Mouse (Mus musculus) left cerebral cortex, adult 2 months (tissue): ENCODE measurements around the gene Fam221a. TPM values are rescaled to one million over a fixed set of nuclear protein-coding genes. Genes with fewer than 3 reads are reported as not detected.

Source experiments
- DNase-seq, 2 experiments: peaks; one replicate each; pipeline ENCODE4 v3.0.0; 2021 to 2022; ENCODE audit warnings: low spot score in 2 of 2, mixed read lengths in 1 of 2; ENCODE audit errors: extremely low spot score in 1 of 2
- H3K27ac ChIP-seq: fragments of 200-600 bp; 2 replicates; pipeline ENCODE4 v1.8.1; 2022
- H3K4me3 ChIP-seq: fragments of 200-600 bp; 2 replicates; pipeline ENCODE4 v1.8.1; 2022
- CTCF ChIP-seq: fragments of 200-600 bp; IDR thresholded peaks from 2 replicates; pipeline ENCODE4 v1.8.1; 2022; ENCODE audit warnings: antibody characterized with exemption, mild to moderate bottlenecking, moderate library complexity
- intact Hi-C: fragments of 180-260 bp; cut with DNase I; formaldehyde crosslinking; loops from one replicate; pipeline ENCODE4 v1.15.1; 2025
- total RNA-seq, 2 experiments: library from RNA; stranded (reverse); gene quantifications; 2 replicates each; pipeline ENCODE4 v1.2.3; 2021

The Fam221a gene
- total RNA-seq, 2 experiments from 2014 or later: 1.2 to 1.4 TPM

DNA sequence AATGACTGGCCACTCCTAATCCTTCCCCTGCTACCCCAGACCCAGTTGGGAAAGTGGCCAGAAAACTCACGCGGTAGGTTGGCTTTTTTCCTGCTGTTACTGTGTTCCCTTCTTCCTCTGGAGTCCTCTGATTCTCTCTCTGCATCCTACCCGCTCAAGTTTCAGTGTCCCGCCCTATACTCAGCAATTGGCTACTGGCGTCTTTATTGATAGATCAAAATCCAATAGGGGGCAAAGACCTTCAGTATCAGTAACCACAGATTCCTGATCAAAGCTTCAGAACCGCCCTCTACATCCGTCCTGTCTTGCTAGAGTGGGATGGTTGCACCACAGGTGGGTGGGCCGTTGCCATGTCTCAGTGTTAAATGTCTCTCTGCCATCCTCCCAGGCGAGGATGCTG, 29.0 kb upstream of the Fam221a start:
- H3K27ac ChIP-seq: no peak overlapping the region
- no peak for DNase-seq
- intact Hi-C loops: no loop called here
- no peak overlapping the region for H3K4me3 ChIP-seq
- TF ChIP-seq CTCF: no peak

DNA sequence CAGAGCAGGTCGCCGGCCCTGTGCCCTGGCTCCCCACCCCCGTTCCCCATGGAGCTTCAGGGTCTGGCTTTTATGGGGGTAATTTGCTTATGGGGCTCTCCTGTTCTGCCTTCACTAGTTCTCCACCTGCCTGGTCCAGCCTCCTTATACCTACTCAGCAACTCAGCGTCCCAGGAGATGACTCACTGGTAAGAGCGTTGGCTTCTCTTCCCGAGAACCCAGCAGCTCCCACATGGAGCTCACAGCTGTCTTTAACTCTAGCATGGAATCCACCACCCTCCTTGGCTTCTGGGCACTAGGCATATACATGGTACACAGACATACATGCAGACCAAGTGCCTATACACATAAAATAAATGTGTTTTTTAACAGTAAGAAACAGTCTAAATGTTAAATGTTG, 28.4 kb upstream of the Fam221a start:
- no peak for TF ChIP-seq CTCF
- H3K27ac ChIP-seq: no peak overlapping the region
- intact Hi-C loops: no loop called here
- peak in 1 of 2 experiments; percentile 16 for DNase-seq
- H3K4me3 ChIP-seq: no peak overlapping the region

DNA sequence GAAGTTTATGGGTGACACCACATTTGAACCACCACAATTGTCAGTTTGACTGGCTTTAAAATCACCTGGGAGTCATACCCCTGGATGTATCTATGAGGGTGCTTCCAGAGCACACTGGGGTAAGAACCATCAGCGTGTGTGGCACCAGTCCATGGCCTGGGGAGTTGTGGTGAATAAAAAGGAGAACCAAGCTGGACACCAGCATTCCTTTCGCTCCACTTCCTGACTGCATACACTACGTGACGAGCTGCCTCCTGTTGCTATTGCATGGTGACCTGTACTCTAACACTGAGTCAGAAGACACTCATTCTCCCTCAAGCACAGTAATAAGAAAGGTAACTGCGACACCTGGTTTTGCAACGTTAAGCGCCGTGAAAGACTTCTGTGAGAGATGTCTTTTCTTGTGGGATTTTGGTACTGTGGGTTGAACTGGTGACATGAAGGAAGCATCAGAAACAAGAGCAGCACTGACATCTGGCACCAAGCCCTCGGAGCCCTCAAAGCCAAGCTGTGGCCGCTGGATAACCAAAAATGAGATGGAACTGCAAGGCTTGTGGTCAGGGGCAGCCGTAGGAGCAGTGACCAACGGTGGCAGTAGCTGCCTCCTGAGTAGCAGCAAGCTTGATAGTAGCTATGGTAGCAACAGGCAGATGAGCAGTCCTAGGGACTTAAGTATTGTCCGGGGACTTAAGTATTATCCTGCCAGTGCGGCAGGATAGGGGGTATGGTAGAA, 23.6 kb upstream of the Fam221a start:
- intact Hi-C loops: no loop called here
- H3K4me3 ChIP-seq: no peak overlapping the region

DNA sequence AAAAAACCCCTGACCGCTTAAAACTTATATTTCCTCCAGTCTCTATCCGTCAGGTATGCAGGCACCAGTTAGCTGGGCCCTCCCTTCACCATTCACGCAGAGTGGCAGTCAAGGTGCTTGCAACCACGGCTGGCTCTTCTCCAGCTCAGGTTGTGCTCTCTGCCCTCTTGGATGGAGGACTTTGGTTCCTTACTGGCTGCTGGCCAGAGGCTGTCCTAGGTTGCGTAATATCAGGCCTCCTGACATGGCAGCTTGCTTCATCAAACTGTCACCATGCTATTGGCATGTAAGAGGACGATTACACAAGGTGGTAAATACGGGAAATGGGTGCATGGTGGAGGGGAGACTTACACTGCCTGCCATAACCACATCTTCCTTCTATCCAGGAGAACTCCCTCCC, 17.7 kb upstream of the Fam221a start:
- Histone ChIP-seq H3K27ac (no peak overlapping the region), H3K4me3 (no peak overlapping the region)
- intact Hi-C loops: no loop called here
- DNase-seq: no peak
- TF ChIP-seq CTCF: no peak

More for the DNA sequence above, 23.6 kb upstream of the Fam221a start:
- TF ChIP-seq CTCF: no peak
- DNase-seq: no peak
- no peak overlapping the region for H3K27ac ChIP-seq

DNA sequence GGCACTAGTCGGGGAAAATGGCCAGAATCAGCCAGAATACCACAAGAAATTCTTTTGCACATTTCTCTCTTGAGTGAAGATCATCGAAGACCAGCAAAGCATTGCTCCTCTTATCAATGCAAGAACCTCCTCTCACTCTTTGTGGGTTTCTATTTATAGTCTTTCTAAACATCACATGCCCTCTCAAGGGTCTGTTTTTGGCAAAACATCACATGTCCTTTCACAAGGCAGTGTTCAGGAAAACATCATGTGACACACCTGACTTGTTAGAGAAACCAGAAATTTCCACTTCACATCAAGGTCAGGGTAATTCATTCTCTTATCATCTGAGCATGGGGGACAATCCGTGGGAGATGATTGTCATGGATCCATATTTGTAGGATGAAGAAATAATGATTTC, 12.9 kb upstream of the Fam221a start:
- no peak for DNase-seq
- intact Hi-C loops: no loop called here
- no peak overlapping the region for H3K4me3 ChIP-seq
- no peak overlapping the region for H3K27ac ChIP-seq
- no peak for TF ChIP-seq CTCF

DNA sequence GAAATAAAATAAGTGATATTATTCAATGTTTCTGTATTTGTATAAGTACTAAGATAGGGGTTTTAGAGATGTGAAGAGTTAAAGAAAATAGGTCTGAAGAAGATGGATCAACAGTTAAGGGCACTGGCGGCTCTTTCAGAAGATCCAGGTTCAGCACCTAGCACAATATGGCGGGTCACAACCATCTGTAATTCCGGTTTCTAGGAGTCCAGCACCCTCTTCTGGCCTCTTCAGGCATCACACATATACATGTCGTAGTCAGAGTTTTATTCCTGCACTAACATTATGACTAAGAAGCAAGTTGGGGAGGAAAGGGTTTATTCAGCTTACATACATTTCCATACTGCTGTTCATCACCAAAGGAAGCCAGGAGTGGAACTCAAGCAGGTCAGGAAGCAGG, 12.4 kb upstream of the Fam221a start:
- intact Hi-C loops: no loop called here
- TF ChIP-seq CTCF: no peak; the same call in 1 of the 2 replicates
- DNase-seq: no peak

DNA sequence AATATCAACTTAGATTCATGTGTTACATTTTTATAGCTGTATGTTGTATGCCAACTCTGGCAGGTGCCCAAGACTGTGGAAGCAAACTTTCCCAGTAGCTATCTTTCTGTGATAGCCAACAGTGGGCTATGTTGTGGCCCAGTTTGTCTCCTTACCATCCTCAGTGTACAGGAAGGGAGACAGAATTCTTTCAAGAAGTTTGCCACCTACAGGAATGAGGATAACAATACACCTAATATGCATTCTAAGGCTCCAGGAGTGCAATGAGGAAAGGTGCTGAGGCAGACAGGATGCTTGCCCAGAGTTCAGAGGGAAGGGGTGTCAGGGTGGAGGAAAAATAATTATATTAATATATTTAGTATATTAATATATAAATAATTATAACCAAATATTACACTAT, 7.1 kb upstream of the Fam221a start:
- peak; percentile 36 for TF ChIP-seq CTCF
- no peak overlapping the region for H3K4me3 ChIP-seq
- intact Hi-C loops: no loop called here
- DNase-seq: no peak
- no peak overlapping the region for H3K27ac ChIP-seq

More for the DNA sequence above, 12.4 kb upstream of the Fam221a start:
- H3K4me3 ChIP-seq: no peak overlapping the region
- no peak overlapping the region for H3K27ac ChIP-seq

DNA sequence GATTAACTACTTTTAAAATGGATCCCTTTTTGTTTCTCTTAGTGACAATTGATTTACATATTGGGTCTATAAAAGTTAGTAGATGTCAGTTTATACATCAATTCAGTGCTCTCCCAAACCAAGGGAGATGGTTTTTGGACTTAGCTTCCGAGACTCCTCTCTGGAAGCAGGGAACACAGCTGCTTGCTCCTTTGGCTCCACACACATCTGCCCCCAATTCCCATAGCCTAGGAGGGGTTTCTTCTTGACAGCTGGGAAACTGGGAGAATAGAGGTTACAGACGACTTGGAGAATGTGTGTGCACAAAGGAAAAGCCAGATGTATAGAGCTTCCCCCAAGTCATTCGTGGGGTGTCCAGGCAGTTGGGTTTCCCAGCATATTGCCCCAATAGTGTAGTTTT, 673 bp downstream of the Fam221a start:
- Histone ChIP-seq H3K27ac (no peak overlapping the region), H3K4me3 (peak overlapping the region; percentile 63)
- no peak for TF ChIP-seq CTCF
- intact Hi-C loops: no loop called here
- DNase-seq: no peak

DNA sequence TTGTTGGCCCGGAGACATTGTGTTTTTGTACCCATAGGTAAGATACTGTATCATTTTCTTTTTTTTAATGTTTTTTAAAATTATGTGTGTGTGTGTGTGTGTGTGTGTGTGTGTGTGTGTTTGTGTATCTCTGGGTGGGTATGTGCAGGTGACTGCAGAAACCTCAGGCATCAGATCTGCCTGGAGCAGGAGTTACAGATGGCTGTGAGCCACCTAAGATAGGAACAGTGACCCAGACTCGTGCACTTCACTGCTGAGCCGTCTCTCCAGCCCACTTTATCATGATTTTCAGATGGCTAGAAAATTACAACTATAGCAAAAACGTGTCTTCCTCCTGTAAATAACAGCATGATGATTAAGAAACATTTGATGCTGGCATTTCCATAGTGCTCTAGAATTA, 5.2 kb downstream of the Fam221a start:
- intact Hi-C loops: no loop called here
- H3K4me3 ChIP-seq: no peak overlapping the region
- no peak overlapping the region for H3K27ac ChIP-seq
- no peak for DNase-seq
- no peak for TF ChIP-seq CTCF

DNA sequence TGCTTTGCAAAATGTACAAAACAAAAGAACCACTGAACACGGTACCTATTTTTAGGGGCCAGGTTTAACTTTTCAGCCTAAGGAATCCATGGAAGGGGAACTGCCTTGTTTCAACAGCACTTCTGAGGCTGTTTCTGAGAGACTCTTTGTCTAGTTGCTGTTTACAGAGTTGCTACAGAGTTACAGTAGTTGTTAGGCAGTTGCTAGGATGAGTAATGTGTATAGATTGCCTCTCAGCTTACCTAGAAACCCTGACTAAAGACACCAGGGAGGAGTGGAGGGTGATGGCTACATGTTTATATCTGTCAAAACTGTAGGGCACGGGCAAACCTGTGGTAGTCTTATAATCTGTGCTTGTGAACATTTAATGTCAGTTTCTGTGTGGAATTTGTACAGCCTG, 6.4 kb downstream of the Fam221a start:
- Histone ChIP-seq H3K4me3 (no peak overlapping the region), H3K27ac (no peak overlapping the region)
- no peak for DNase-seq
- TF ChIP-seq CTCF: no peak
- intact Hi-C loops: no loop called here

DNA sequence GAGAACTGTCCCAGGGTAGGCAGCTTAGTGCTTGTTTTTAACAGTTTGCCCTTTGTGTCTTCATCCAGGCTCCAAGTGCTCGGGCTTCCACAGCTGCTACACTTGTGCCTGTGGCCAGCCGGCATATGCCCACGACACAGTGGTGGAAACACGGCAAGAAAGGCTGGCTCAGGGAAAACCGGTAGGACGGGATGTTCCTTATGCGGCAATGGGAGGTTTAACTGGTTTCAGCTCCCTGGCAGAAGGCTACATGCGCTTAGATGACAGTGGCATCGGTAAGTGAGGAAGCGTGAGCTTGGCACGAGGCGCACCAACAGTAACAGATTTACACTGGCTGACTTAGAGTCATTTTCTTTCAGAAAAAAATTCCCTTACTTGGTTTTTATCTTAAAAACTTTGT, 10.8 kb downstream of the Fam221a start:
- intact Hi-C loops: no loop called here
- no peak for TF ChIP-seq CTCF
- Histone ChIP-seq H3K4me3 (no peak overlapping the region), H3K27ac (no peak overlapping the region)
- DNase-seq: no peak

DNA sequence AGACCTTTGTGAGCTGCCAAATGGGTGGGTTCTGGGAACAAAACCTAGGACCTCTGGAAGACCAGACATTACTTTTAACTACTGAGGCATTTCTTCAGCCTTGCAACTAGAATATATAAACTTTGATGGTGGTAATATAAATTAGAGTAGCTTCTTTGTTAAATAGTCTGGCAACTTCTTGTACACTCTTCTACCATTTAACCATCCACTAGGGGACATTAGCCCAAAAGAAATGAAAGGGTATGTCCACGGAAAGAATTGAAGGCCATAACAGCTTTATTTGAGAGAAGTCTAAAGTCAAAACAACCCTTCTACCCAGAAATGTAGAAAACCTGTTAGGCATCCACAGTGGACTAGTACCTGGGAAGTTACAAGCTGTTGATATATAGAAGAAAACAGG, 26.7 kb downstream of the Fam221a start:
- no peak for DNase-seq
- peak; percentile 41 for TF ChIP-seq CTCF
- intact Hi-C loops: no loop called here
- no peak overlapping the region for H3K27ac ChIP-seq
- H3K4me3 ChIP-seq: no peak overlapping the region

DNA sequence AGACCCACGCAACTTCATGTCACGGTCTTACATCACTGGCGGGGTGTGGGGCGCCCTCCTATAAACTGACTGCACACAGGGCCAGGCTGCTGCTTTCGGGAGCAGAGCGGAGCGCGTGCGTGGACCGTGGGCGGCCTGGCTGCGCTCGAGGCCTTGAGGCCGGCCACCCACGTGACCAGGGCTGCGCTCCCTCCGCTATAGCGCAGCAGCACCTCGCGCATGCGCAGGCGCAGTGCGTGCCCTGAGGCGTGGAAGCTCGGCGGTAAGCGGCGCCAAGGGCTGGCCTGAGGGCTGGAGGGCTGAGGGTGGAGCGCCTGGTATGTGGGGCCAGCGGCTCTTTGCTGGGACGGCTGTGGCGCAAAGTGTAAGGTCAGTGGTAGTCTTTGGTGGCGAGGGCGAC, 27.8 kb downstream of the Fam221a start, which contains the start of gene Stk31:
TSS of gene Stk31 (plus strand) at position 289 of the 400 bp plus-strand sequence.
- H3K4me3 ChIP-seq: no peak within 1 kb of the TSS
- peak; percentile 25 for DNase-seq
- no peak for TF ChIP-seq CTCF
- intact Hi-C loops: loop anchor here (5.0 kb wide), 1 partner anchor 338 kb away; no protein-coding TSS in a partner anchor
- no peak within 1 kb of the TSS for H3K27ac ChIP-seq
